Mouse (Mus musculus) intestine, embryonic 15.5 days (tissue): ENCODE results near the gene Ftl1-ps1. TPM values are rescaled to one million over a fixed set of nuclear protein-coding genes. Genes with fewer than 3 reads are reported as not detected.

Experiments
- ATAC-seq: fragments of 200-750 bp; cut with Nextera tagmentation; 2 replicates; pipeline ENCODE4 v1.8.0; 2017; ENCODE audit warnings: moderate TSS enrichment, moderate library complexity
- H3K27ac ChIP-seq: fragments of 300-500 bp; sonication (generic); 2 replicates; pipeline ENCODE4 v1.5.1; 2015; ENCODE audit warnings: mild to moderate bottlenecking, inconsistent platforms
- H3K27me3 ChIP-seq: fragments of 300-500 bp; sonication (generic); replicated peaks from 2 replicates; pipeline ENCODE4 v1.6.1; 2015; ENCODE audit warnings: inconsistent platforms
- H3K36me3 ChIP-seq: fragments of 300-500 bp; sonication (generic); 2 replicates; pipeline ENCODE4 v1.6.1; 2015; ENCODE audit warnings: inconsistent platforms
- H3K4me1 ChIP-seq: fragments of 300-500 bp; sonication (generic); replicated peaks from 2 replicates; pipeline ENCODE4 v1.6.1; 2015; ENCODE audit warnings: inconsistent platforms
- H3K4me2 ChIP-seq: fragments of 300-500 bp; sonication (generic); replicated peaks from 2 replicates; pipeline ENCODE4 v1.6.1; 2015; ENCODE audit warnings: mild to moderate bottlenecking, inconsistent platforms
- H3K4me3 ChIP-seq: fragments of 300-500 bp; sonication (generic); replicated peaks from 2 replicates; pipeline ENCODE4 v1.5.1; 2015; ENCODE audit warnings: inconsistent platforms
- H3K9ac ChIP-seq: fragments of 300-500 bp; sonication (generic); 2 replicates; pipeline ENCODE4 v1.6.1; 2015; ENCODE audit warnings: inconsistent platforms
- H3K9me3 ChIP-seq: fragments of 300-500 bp; sonication (generic); 2 replicates; pipeline ENCODE4 v1.6.1; 2016; ENCODE audit warnings: inconsistent platforms
- WGBS: fragments of 180-500 bp; shearing (Covaris S2); methylation state at CpG from one replicate; pipeline ENCODE4 v1.1.7; 2015; 5-methylcytosine and 5-hydroxymethylcytosine counted together
- polyA plus RNA-seq: library from polyadenylated mRNA; unstranded; fragments of >200 nt; fragmentation: Nextera tagmentation; extraction: Ambion mirVana; gene quantifications from 2 replicates; pipeline ENCODE4 v1.2.1, GENCODE M21; 2015

Ftl1-ps1 gene
- polyA plus RNA-seq: 113 and 116 TPM in 2 replicates

GRCm38 (mm10) chr13:74399298-74399839, at the start of gene Ftl1-ps1:
Gene Ftl1-ps1 (plus strand): TSS chr13:74399694.
- no peak within 1 kb of the TSS for H3K27ac ChIP-seq
- 11% methylated on average over 11 of the region's 11 CpGs for WGBS
- H3K4me1 ChIP-seq: no peaks in the 10 kb centered on the region
- H3K4me3 ChIP-seq: no peak within 1 kb of the TSS; the same call in 1 of the 2 replicates
- H3K9me3 ChIP-seq: no peaks in the 10 kb centered on the region
- ATAC-seq: peak; percentile 47; the same call in 1 of the 2 replicates
- peak within 1 kb of the TSS; percentile 42 for H3K4me2 ChIP-seq
- no peaks in the 10 kb centered on the region for H3K36me3 ChIP-seq
- no peaks in the 10 kb centered on the region for H3K27me3 ChIP-seq
- no peak within 1 kb of the TSS for H3K9ac ChIP-seq

GRCm38 (mm10) chr13:74350435-74350906, 49.0 kb upstream of the Ftl1-ps1 start:
- ATAC-seq: peak; percentile 71
- Histone ChIP-seq H3K36me3 (peaks cover 10% of the 10 kb centered on the region), H3K9ac (peak overlapping the region; percentile 71), H3K4me2 (peak overlapping the region; percentile 43), H3K27me3 (no peaks in the 10 kb centered on the region), H3K27ac (0 out of 2 replicates have a peak overlapping the region, but pooled peaks have one; percentile 22), H3K4me3 (peak overlapping the region; percentile 61), H3K9me3 (no peaks in the 10 kb centered on the region), H3K4me1 (peaks cover 10% of the 10 kb centered on the region; the same call in 1 of the 2 replicates)
- whole genome bisulfite sequencing: 1% methylated on average over 15 of the region's 15 CpGs

- Histone ChIP-seq H3K4me2 (no peak overlapping the region), H3K36me3 (peaks cover 24% of the 10 kb centered on the region)
- 95% methylated on average over 13 of the region's 13 CpGs for WGBS
Measured at GRCm38 (mm10) chr13:74356491-74356890, 43.0 kb upstream of the Ftl1-ps1 start.

GRCm38 (mm10) chr13:74362218-74362617, 37.3 kb upstream of the Ftl1-ps1 start:
- WGBS: 70% methylated on average over 2 of the region's 2 CpGs
- Histone ChIP-seq H3K4me3 (no peak overlapping the region), H3K4me1 (no peaks in the 10 kb centered on the region), H3K27me3 (no peaks in the 10 kb centered on the region), H3K36me3 (peaks cover 9% of the 10 kb centered on the region; the same call in 1 of the 2 replicates), H3K4me2 (no peak overlapping the region), H3K9me3 (no peaks in the 10 kb centered on the region), H3K9ac (no peak overlapping the region), H3K27ac (no peak overlapping the region)
- ATAC-seq: no peak

More at GRCm38 (mm10) chr13:74356491-74356890, 43.0 kb upstream of the Ftl1-ps1 start:
- H3K27ac ChIP-seq: no peak overlapping the region
- no peaks in the 10 kb centered on the region for H3K4me1 ChIP-seq
- no peaks in the 10 kb centered on the region for H3K9me3 ChIP-seq
- no peak overlapping the region for H3K4me3 ChIP-seq
- ATAC-seq: no peak
- H3K27me3 ChIP-seq: no peaks in the 10 kb centered on the region
- no peak overlapping the region for H3K9ac ChIP-seq

- 88% methylated on average over 13 of the region's 13 CpGs for WGBS
- Histone ChIP-seq H3K4me2 (no peak overlapping the region), H3K27ac (no peak overlapping the region), H3K4me1 (no peaks in the 10 kb centered on the region), H3K9ac (no peak overlapping the region), H3K4me3 (no peak overlapping the region), H3K9me3 (no peaks in the 10 kb centered on the region), H3K36me3 (peaks cover 9% of the 10 kb centered on the region; the same call in 1 of the 2 replicates), H3K27me3 (no peaks in the 10 kb centered on the region)
- peak; percentile 23; the same call in 1 of the 2 replicates for ATAC-seq
Measured at GRCm38 (mm10) chr13:74363176-74363858, 36.2 kb upstream of the Ftl1-ps1 start.

- no peak for ATAC-seq
- H3K36me3 ChIP-seq: peaks cover 9% of the 10 kb centered on the region; the same call in 1 of the 2 replicates
- no peaks in the 10 kb centered on the region for H3K4me1 ChIP-seq
- no peaks in the 10 kb centered on the region for H3K9me3 ChIP-seq
- no peak within 1 kb of the TSS for H3K27ac ChIP-seq
- no peak within 1 kb of the TSS for H3K4me3 ChIP-seq
- no peak within 1 kb of the TSS for H3K4me2 ChIP-seq
- no peak within 1 kb of the TSS for H3K9ac ChIP-seq
- H3K27me3 ChIP-seq: no peaks in the 10 kb centered on the region
- WGBS: 62% methylated on average over 8 of the region's 8 CpGs
Measured at GRCm38 (mm10) chr13:74363859-74364235, 35.6 kb upstream of the Ftl1-ps1 start, which contains the start of gene Lrrc14b. Gene Lrrc14b (minus strand): TSS chr13:74364005.

- no peak for ATAC-seq
- WGBS: 61% methylated on average over 10 of the region's 10 CpGs
- H3K9me3 ChIP-seq: no peaks in the 10 kb centered on the region
- H3K27ac ChIP-seq: 0 out of 2 replicates have a peak overlapping the region, but pooled peaks have one; percentile 9
- no peak overlapping the region for H3K4me3 ChIP-seq
- no peak overlapping the region for H3K9ac ChIP-seq
- H3K4me2 ChIP-seq: no peak overlapping the region
- H3K27me3 ChIP-seq: no peaks in the 10 kb centered on the region
- no peaks in the 10 kb centered on the region for H3K36me3 ChIP-seq
- H3K4me1 ChIP-seq: peaks cover 3% of the 10 kb centered on the region; the same call in 1 of the 2 replicates
Measured at GRCm38 (mm10) chr13:74381533-74382276, 17.8 kb upstream of the Ftl1-ps1 start.

GRCm38 (mm10) chr13:74382289-74382688, 17.2 kb upstream of the Ftl1-ps1 start:
- Histone ChIP-seq H3K36me3 (no peaks in the 10 kb centered on the region), H3K27ac (no peak overlapping the region), H3K9me3 (no peaks in the 10 kb centered on the region), H3K9ac (no peak overlapping the region), H3K27me3 (no peaks in the 10 kb centered on the region), H3K4me3 (no peak overlapping the region), H3K4me1 (peaks cover 3% of the 10 kb centered on the region; the same call in 1 of the 2 replicates), H3K4me2 (no peak overlapping the region)
- 46% methylated on average over 3 of the region's 3 CpGs for WGBS
- no peak for ATAC-seq

- Histone ChIP-seq H3K36me3 (no peaks in the 10 kb centered on the region), H3K27ac (no peak overlapping the region), H3K9ac (no peak overlapping the region), H3K4me3 (peak overlapping the region; percentile 51), H3K4me2 (peak overlapping the region; percentile 67), H3K27me3 (no peaks in the 10 kb centered on the region), H3K9me3 (no peaks in the 10 kb centered on the region), H3K4me1 (peaks cover 3% of the 10 kb centered on the region; the same call in 1 of the 2 replicates)
- WGBS: 63% methylated on average over 6 of the region's 6 CpGs
- ATAC-seq: no peak
Measured at GRCm38 (mm10) chr13:74389730-74390129, 9.8 kb upstream of the Ftl1-ps1 start.

GRCm38 (mm10) chr13:74390371-74390990, 9.0 kb upstream of the Ftl1-ps1 start, which contains the start of gene Zfp72:
Gene Zfp72 (minus strand): TSS chr13:74390836.
- no peak within 1 kb of the TSS for H3K27ac ChIP-seq
- H3K9me3 ChIP-seq: no peaks in the 10 kb centered on the region
- ATAC-seq: peak; percentile 95
- H3K9ac ChIP-seq: peak within 1 kb of the TSS; percentile 51
- 1% methylated on average over 14 of the region's 14 CpGs for WGBS
- peak within 1 kb of the TSS; percentile 67 for H3K4me2 ChIP-seq
- H3K36me3 ChIP-seq: no peaks in the 10 kb centered on the region
- H3K4me1 ChIP-seq: peaks cover 3% of the 10 kb centered on the region; the same call in 1 of the 2 replicates
- H3K27me3 ChIP-seq: no peaks in the 10 kb centered on the region
- peak within 1 kb of the TSS; percentile 51 for H3K4me3 ChIP-seq

- H3K9me3 ChIP-seq: no peaks in the 10 kb centered on the region
- H3K4me1 ChIP-seq: peaks cover 3% of the 10 kb centered on the region; the same call in 1 of the 2 replicates
- 68% methylated on average over 2 of the region's 2 CpGs for WGBS
- H3K4me3 ChIP-seq: no peak overlapping the region
- H3K9ac ChIP-seq: no peak overlapping the region
- no peak overlapping the region for H3K4me2 ChIP-seq
- no peaks in the 10 kb centered on the region for H3K36me3 ChIP-seq
- H3K27ac ChIP-seq: no peak overlapping the region
- peak; percentile 11; the same call in 1 of the 2 replicates for ATAC-seq
- no peaks in the 10 kb centered on the region for H3K27me3 ChIP-seq
Measured at GRCm38 (mm10) chr13:74391156-74391555, 8.3 kb upstream of the Ftl1-ps1 start.
